Mouse (Mus musculus) heart, embryonic 15.5 days (tissue): ENCODE measurements around the gene Sorl1. TPM values are rescaled to one million over a fixed set of nuclear protein-coding genes. Genes with fewer than 3 reads are reported as not detected.
A peak's percentile ranks its signal among the peaks of the same experiment; 100 is the strongest.

Experiments
- ATAC-seq: fragments of 200-750 bp; cut with Nextera tagmentation; replicated peaks from 2 replicates; pipeline ENCODE4 v1.8.0; 2017; ENCODE audit warnings: low read depth, moderate TSS enrichment; ENCODE audit not compliant: insufficient number of reproducible peaks, insufficient read depth, low FRiP score
- H3K27ac ChIP-seq: fragments of 300-500 bp; sonication (generic); 2 replicates; pipeline ENCODE4 v1.5.1; 2015; ENCODE audit warnings: mild to moderate bottlenecking, inconsistent platforms
- H3K27me3 ChIP-seq: fragments of 300-500 bp; sonication (generic); 2 replicates; pipeline ENCODE4 v1.6.1; 2015; ENCODE audit warnings: inconsistent platforms
- H3K36me3 ChIP-seq: fragments of 300-500 bp; sonication (generic); 2 replicates; pipeline ENCODE4 v1.6.1; 2015; ENCODE audit warnings: mild to moderate bottlenecking, inconsistent platforms
- H3K4me1 ChIP-seq: fragments of 300-500 bp; sonication (generic); replicated peaks from 2 replicates; pipeline ENCODE4 v1.6.1; 2015; ENCODE audit warnings: inconsistent platforms
- H3K4me2 ChIP-seq: fragments of 300-500 bp; sonication (generic); 2 replicates; pipeline ENCODE4 v1.6.1; 2015; ENCODE audit warnings: inconsistent platforms, mild to moderate bottlenecking, moderate library complexity
- H3K4me3 ChIP-seq: fragments of 300-500 bp; sonication (generic); 2 replicates; pipeline ENCODE4 v1.5.1; 2015; ENCODE audit warnings: mild to moderate bottlenecking, inconsistent platforms
- H3K9ac ChIP-seq: fragments of 300-500 bp; sonication (generic); 2 replicates; pipeline ENCODE4 v1.6.1; 2015; ENCODE audit warnings: mild to moderate bottlenecking, inconsistent platforms
- H3K9me3 ChIP-seq: fragments of 300-500 bp; sonication (generic); replicated peaks from 2 replicates; pipeline ENCODE4 v1.6.1; 2016; ENCODE audit warnings: inconsistent platforms
- WGBS: fragments of 180-500 bp; shearing (Covaris S2); methylation state at CpG from one replicate; pipeline ENCODE4 v1.1.7; 2015; ENCODE audit warnings: mixed read lengths; 5-methylcytosine and 5-hydroxymethylcytosine counted together
- polyA plus RNA-seq: library from polyadenylated mRNA; unstranded; fragments of >200 nt; fragmentation: Nextera tagmentation; extraction: Ambion mirVana; gene quantifications from 2 replicates; pipeline ENCODE4 v1.2.1, GENCODE M21; 2015

The Sorl1 gene
- polyA plus RNA-seq, 1 experiment from 2014 or later = 2.3 TPM

- H3K4me1 ChIP-seq = peaks cover 12% of the 10 kb centered on the region
- no peak overlapping the region for H3K9ac ChIP-seq
- H3K4me3 ChIP-seq = no peak overlapping the region
- peaks cover 29% of the 10 kb centered on the region for H3K27me3 ChIP-seq
- H3K36me3 ChIP-seq = no peaks in the 10 kb centered on the region
- 77% methylated on average over 10 of the region's 10 CpGs for WGBS
- H3K27ac ChIP-seq = no peak overlapping the region
- no peak for ATAC-seq
- no peaks in the 10 kb centered on the region for H3K9me3 ChIP-seq
- no peak overlapping the region; the same call in 1 of the 2 replicates for H3K4me2 ChIP-seq
Observed at GRCm38 (mm10) chr9:42121631-42122354, 2.3 kb downstream of the Sorl1 start.

DNA sequence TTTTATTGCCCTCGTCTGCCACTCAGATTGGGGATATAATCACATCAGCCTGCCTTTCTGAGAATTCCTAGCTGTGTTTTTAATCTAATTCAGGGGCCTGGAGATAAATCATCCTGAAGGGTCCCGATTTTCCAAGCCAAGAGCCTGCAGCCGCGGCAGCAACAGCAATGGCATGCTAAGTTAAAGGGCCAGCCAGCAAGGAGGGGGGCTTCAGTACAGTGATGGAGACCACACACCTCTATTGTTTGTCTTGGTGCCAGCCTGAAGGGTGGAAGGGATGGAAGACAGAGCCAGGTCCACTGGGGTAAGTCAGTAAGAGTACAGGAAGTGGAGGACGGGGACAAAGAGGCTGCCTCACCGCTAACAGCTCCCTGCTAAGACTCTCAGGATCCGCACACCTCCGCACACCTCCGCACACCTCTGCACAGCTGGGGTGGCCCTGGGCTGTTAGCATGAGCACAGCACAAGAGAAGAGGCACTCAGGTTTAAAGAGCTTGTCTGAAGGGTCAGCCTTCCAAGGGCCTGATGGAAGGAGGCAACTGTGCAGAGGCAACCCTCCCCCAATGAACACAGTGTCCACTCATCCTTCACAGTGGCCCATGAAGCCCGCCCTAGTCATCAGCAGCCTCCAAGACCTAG lies 7.6 kb downstream of the Sorl1 start:
- ATAC-seq = no peak
- WGBS = 67% methylated on average over 10 of the region's 10 CpGs
- Histone ChIP-seq H3K36me3 (no peaks in the 10 kb centered on the region), H3K27me3 (no peaks in the 10 kb centered on the region; the same call in 1 of the 2 replicates), H3K4me3 (no peak overlapping the region), H3K9ac (no peak overlapping the region), H3K4me2 (no peak overlapping the region), H3K27ac (no peak overlapping the region), H3K9me3 (no peaks in the 10 kb centered on the region), H3K4me1 (peaks cover 6% of the 10 kb centered on the region; the same call in 1 of the 2 replicates)

GRCm38 (mm10) chr9:42115078-42115477 lies 9.0 kb downstream of the Sorl1 start:
- H3K9me3 ChIP-seq = no peaks in the 10 kb centered on the region
- H3K9ac ChIP-seq = no peak overlapping the region
- H3K4me3 ChIP-seq = no peak overlapping the region
- 71% methylated on average over 7 of the region's 7 CpGs for WGBS
- peaks cover 8% of the 10 kb centered on the region; the same call in 1 of the 2 replicates for H3K4me1 ChIP-seq
- no peak for ATAC-seq
- no peak overlapping the region for H3K4me2 ChIP-seq
- H3K36me3 ChIP-seq = no peaks in the 10 kb centered on the region
- H3K27ac ChIP-seq = no peak overlapping the region
- H3K27me3 ChIP-seq = no peaks in the 10 kb centered on the region

DNA sequence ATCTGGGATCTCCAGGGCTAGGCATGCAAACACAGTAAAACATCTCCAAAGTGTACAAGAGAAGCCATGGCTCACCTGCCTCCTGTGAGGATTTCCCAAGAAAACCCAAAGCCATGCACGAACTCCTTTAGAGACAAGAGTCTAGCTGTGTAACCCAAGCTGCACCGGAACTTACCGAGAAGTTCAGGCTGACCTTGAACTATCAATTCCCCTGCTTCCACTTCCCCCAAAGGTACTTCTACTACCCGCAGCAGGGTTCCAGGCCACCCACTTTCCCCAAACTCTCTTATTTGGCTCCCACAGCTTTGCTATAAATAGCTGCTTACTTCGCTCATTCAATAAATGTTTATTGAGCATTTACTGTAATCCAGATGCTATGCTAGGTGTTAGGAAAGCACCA lies 10.8 kb downstream of the Sorl1 start:
- Histone ChIP-seq H3K4me2 (no peak overlapping the region), H3K9me3 (no peaks in the 10 kb centered on the region), H3K27me3 (no peaks in the 10 kb centered on the region), H3K4me3 (no peak overlapping the region), H3K36me3 (no peaks in the 10 kb centered on the region), H3K27ac (no peak overlapping the region), H3K4me1 (peaks cover 22% of the 10 kb centered on the region), H3K9ac (no peak overlapping the region)
- WGBS = 84% methylated on average over 5 of the region's 5 CpGs
- no peak for ATAC-seq

DNA sequence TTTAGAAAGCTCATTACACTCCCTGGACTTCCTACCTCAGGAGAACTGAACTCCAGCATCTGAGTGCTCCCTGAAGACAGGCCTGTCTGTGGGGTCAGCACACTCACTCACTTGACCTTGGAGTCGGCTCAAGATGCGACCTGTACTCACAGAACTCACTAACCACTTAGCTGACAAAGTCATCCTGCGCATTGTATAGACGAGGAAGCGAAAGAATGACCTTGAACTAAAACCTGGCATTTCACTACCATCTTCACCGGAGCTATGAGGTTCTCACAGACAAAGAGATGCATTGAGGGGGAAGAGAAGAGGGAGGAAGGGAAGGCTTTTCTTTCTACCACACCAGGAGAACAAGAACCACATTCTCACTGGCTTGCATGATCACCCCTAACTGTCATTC lies 11.4 kb downstream of the Sorl1 start:
- no peak overlapping the region for H3K9ac ChIP-seq
- no peaks in the 10 kb centered on the region for H3K9me3 ChIP-seq
- no peak overlapping the region for H3K4me2 ChIP-seq
- no peak overlapping the region for H3K27ac ChIP-seq
- no peak overlapping the region for H3K4me3 ChIP-seq
- peaks cover 22% of the 10 kb centered on the region for H3K4me1 ChIP-seq
- no peak for ATAC-seq
- 74% methylated on average over 6 of the region's 6 CpGs for WGBS
- no peaks in the 10 kb centered on the region for H3K27me3 ChIP-seq
- no peaks in the 10 kb centered on the region for H3K36me3 ChIP-seq

DNA sequence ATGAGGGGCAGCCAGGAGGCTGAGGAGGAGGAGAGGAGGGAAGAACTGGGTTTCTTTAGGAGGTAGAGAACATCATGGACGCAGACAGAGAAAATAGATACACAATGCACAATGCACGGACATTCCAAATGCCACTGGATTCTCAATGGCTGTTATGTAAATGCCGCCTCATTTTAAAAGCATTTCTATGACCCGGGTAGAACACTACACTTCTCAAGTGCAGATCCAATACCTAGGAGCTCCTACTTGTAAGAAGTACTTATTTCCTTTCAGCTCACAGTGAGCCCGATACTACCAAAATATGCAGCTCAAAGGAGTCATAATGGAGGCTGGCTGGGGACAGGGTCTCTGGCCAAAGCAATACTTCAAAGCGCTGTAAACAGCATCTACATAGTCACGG lies 12.8 kb downstream of the Sorl1 start:
- 86% methylated on average over 7 of the region's 7 CpGs for WGBS

DNA sequence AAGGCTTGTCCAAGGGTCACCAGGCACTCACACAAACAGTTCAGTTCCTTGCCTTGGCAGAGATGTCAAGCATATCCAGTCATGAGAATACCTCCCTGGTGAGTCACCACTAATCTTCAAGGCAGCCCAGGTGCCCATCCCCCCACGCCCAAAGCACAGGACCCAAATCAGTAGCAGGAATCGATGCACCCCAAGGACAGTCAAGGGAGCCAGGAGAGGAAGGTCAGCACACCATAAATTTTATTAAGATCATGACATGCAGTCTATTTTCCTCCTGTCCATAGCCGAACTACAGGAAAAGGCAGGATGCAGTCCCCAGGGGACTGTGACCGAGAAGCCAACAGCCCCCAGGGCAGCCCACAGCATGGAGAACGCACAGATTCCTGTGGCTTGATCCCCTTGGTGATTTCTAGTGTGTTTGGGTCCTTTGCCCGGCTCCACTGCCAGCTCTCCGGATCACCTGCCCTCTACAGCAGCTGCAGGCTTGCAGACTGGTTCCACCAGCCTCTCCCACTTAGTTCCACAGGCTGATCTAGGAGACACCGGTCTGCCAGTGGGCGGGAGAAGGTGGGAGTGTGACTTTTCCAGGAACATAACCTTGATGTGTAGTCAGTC lies 14.2 kb downstream of the Sorl1 start:
- Histone ChIP-seq H3K27ac (peak overlapping the region; percentile 6; the same call in 1 of the 2 replicates), H3K36me3 (no peaks in the 10 kb centered on the region), H3K4me3 (no peak overlapping the region), H3K9ac (no peak overlapping the region), H3K27me3 (no peaks in the 10 kb centered on the region), H3K4me2 (no peak overlapping the region), H3K9me3 (no peaks in the 10 kb centered on the region), H3K4me1 (peaks cover 22% of the 10 kb centered on the region)
- no peak for ATAC-seq
- WGBS = 41% methylated on average over 9 of the region's 9 CpGs

More for the DNA sequence above, 12.8 kb downstream of the Sorl1 start:
- Histone ChIP-seq H3K9ac (no peak overlapping the region), H3K4me2 (no peak overlapping the region), H3K27ac (no peak overlapping the region), H3K27me3 (no peaks in the 10 kb centered on the region), H3K9me3 (no peaks in the 10 kb centered on the region), H3K4me3 (no peak overlapping the region), H3K4me1 (peaks cover 22% of the 10 kb centered on the region), H3K36me3 (no peaks in the 10 kb centered on the region)
- ATAC-seq = no peak

DNA sequence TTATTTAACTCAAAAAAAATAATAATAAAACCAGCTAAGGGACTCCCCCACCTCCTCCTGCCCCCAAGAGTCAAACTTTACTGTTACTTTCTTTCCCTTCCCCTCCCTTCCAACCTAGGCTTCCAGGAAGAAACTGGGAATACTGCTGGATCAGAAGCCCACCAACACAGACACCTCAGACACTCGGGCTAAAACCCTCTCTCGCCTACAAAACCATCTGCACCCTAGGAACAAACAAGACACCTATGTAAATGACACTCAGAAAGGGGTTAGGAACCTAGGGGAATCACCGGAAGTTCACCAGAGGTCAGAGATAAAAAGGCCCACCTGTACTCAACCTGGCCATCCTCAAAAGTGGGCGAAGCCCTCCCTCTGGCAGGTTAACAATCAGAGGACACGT lies 15.0 kb downstream of the Sorl1 start:
- Histone ChIP-seq H3K4me2 (no peak overlapping the region), H3K9ac (no peak overlapping the region), H3K36me3 (no peaks in the 10 kb centered on the region), H3K27me3 (no peaks in the 10 kb centered on the region), H3K4me1 (peaks cover 22% of the 10 kb centered on the region), H3K27ac (no peak overlapping the region), H3K4me3 (no peak overlapping the region), H3K9me3 (no peaks in the 10 kb centered on the region)
- 56% methylated on average over 5 of the region's 5 CpGs for WGBS
- ATAC-seq = no peak

GRCm38 (mm10) chr9:42108369-42108951 lies 15.6 kb downstream of the Sorl1 start:
- Histone ChIP-seq H3K4me3 (no peak overlapping the region), H3K36me3 (no peaks in the 10 kb centered on the region), H3K4me1 (peaks cover 23% of the 10 kb centered on the region), H3K4me2 (no peak overlapping the region), H3K9me3 (no peaks in the 10 kb centered on the region), H3K27me3 (no peaks in the 10 kb centered on the region), H3K9ac (no peak overlapping the region), H3K27ac (peak overlapping the region; percentile 5; the same call in 1 of the 2 replicates)
- 52% methylated on average over 6 of the region's 6 CpGs for WGBS
- no peak for ATAC-seq

DNA sequence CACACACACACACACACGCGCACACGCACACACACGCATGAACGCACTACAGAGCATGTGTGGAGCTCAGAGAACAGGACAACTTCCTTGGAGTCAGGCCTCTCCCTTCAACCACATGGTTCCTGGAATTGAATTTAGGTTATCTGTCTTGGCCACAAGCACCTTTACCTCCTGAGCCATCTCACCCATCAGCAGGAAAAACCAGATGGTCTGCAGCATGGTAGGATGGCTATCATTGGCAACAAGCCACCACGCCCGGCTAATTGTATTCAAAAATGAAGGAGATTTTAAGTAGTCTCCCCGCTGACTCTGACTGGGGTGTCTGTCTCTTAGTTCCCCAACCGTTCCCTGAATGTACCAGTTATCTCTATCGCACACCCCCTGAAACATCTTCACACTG lies 17.0 kb downstream of the Sorl1 start:
- Histone ChIP-seq H3K36me3 (no peaks in the 10 kb centered on the region), H3K4me1 (peaks cover 21% of the 10 kb centered on the region), H3K27ac (no peak overlapping the region), H3K27me3 (no peaks in the 10 kb centered on the region), H3K9me3 (no peaks in the 10 kb centered on the region), H3K9ac (no peak overlapping the region), H3K4me2 (no peak overlapping the region), H3K4me3 (no peak overlapping the region)
- ATAC-seq = no peak
- WGBS = 93% methylated on average over 10 of the region's 10 CpGs

DNA sequence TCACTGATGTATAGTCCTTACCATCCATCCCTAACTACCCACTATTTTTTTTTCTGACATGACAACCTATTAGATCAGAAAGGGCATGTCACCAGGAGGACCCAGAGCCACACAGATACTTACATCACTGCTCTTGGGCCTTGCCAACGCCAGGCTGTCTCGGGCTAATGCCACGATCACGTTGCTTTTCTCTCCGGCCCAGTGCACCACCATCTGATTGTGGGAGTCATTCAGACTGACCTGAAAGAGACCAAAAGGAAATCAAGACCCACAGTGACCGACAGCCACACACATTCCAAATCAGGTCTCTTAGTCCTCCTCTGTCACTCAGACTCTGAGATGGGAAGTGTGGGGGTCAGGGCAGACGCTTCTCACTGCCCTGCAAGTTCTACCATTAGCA lies 17.8 kb downstream of the Sorl1 start:
- 83% methylated on average over 7 of the region's 7 CpGs for WGBS
- Histone ChIP-seq H3K9ac (no peak overlapping the region), H3K4me3 (no peak overlapping the region), H3K36me3 (no peaks in the 10 kb centered on the region), H3K27ac (no peak overlapping the region), H3K4me1 (peaks cover 22% of the 10 kb centered on the region), H3K4me2 (no peak overlapping the region), H3K9me3 (no peaks in the 10 kb centered on the region), H3K27me3 (no peaks in the 10 kb centered on the region)
- ATAC-seq = no peak
